Mouse (Mus musculus) forelimb bud, embryonic 11.5 days (tissue): ENCODE results near the gene Efcab9.
A peak's percentile ranks its signal among the peaks of the same experiment; 100 is the strongest.

Experiments used
- DNase-seq: peaks from one replicate; pipeline ENCODE4 v3.0.0-alpha.2; 2012; ENCODE audit warnings: low read depth, low spot score

Efcab9 gene

GRCm38 (mm10) chr11:32498757-32499535 is 32.9 kb downstream of the Efcab9 start:
- no peak for DNase-seq

- DNase-seq: no peak
Observed at GRCm38 (mm10) chr11:32495283-32495682, 36.6 kb downstream of the Efcab9 start.

GRCm38 (mm10) chr11:32493312-32493711 is 38.6 kb downstream of the Efcab9 start:
- no peak for DNase-seq

GRCm38 (mm10) chr11:32491079-32491478 is 40.8 kb downstream of the Efcab9 start:
- DNase-seq: no peak

GRCm38 (mm10) chr11:32488808-32489670 is 42.8 kb downstream of the Efcab9 start:
- DNase-seq: no peak

- DNase-seq: no peak
Observed at GRCm38 (mm10) chr11:32488344-32488743, 43.5 kb downstream of the Efcab9 start.

GRCm38 (mm10) chr11:32487501-32487900 is 44.4 kb downstream of the Efcab9 start:
- DNase-seq: no peak

GRCm38 (mm10) chr11:32486621-32487020 is 45.3 kb downstream of the Efcab9 start:
- DNase-seq: peak; percentile 4

- no peak for DNase-seq
Observed at GRCm38 (mm10) chr11:32485290-32485689, 46.6 kb downstream of the Efcab9 start.

GRCm38 (mm10) chr11:32481525-32481924 is 50.4 kb downstream of the Efcab9 start:
- no peak for DNase-seq

- DNase-seq: no peak
Observed at GRCm38 (mm10) chr11:32475487-32476236, 56.2 kb downstream of the Efcab9 start.

- DNase-seq: no peak
Observed at GRCm38 (mm10) chr11:32474725-32475124, 57.2 kb downstream of the Efcab9 start.
